Mouse (Mus musculus) heart, adult 9 months (tissue): ENCODE results near the gene Rps2.
A peak's percentile ranks its signal among the peaks of the same experiment; 100 is the strongest.
"Not testable (repeated sequence)": the region's sequence is repeated elsewhere in the genome, so short reads cannot be mapped to it uniquely, and the experiment has no call there.

Experiments used
- DNase-seq, 2 experiments: peaks; one replicate each; pipeline ENCODE4 v3.0.0; 2022; ENCODE audit warnings: low spot score in 2 of 2

The Rps2 gene

DNA sequence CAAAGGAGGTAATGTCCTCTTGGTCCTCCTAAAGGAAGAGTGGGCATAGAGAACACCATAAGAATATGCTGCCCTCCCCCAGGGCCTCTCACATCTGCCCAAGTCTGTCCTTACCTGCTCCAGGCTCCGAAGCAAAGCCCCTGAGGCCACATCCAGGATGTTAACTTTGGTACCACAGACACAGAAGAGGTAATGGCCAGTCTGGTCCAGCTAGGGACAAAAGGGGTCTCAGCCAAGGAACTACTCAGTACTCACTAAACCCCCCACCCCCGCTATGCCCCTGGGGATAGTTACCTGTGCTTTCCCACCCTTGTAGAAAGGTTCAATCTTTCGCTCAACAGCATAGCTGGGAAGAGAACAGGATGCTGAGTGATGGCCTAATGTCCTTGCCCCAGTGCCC lies 12.1 kb upstream of the Rps2 start:
- DNase-seq = no peak

GRCm38 (mm10) chr17:24706982-24707800 lies 10.7 kb upstream of the Rps2 start, which contains the start of gene Tbl3:
TSS of gene Tbl3 (minus strand) at chr17:24707660.
- DNase-seq = peak; percentile 90 to 93

GRCm38 (mm10) chr17:24707801-24708425 lies 10.0 kb upstream of the Rps2 start:
- no peak for DNase-seq

DNA sequence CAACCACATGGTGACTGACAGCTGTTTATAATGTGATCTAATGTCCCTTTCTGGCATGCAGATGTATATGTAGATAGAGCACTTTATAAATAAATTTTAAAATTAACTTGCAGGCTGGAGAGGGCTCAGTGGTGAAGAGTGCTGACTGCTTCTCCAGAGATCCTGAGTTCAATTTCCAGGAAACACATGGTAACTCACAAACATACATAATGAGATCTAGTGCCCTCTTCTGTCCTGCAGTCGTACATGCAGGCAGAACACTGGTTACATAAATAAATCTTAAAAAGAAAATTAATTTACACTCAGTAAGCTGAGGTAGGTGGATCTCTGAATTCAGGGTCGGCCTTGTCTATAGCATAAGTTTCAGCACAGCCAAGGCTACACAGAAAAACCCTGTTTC lies 9.3 kb upstream of the Rps2 start:
- DNase-seq = no peak

DNA sequence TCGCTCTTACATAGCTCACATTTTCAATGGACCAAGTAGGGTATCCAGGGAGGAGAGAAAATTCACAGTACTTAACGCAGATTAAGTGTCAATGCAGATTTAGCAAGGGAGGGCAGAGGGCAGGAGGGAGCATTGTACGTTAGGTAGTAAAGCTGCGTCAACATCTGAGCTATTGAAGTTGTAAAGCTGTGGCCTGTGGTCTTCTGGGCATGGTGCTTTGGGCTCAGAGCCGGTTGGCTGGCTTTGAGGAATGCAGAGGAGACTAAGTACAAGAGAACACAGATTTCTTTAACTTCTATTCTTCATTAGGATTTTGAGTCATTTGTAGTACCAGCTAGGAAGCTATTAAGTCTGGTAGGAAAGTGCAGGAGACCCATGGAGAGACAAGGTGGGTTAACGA lies 2.4 kb upstream of the Rps2 start:
- no peak for DNase-seq

DNA sequence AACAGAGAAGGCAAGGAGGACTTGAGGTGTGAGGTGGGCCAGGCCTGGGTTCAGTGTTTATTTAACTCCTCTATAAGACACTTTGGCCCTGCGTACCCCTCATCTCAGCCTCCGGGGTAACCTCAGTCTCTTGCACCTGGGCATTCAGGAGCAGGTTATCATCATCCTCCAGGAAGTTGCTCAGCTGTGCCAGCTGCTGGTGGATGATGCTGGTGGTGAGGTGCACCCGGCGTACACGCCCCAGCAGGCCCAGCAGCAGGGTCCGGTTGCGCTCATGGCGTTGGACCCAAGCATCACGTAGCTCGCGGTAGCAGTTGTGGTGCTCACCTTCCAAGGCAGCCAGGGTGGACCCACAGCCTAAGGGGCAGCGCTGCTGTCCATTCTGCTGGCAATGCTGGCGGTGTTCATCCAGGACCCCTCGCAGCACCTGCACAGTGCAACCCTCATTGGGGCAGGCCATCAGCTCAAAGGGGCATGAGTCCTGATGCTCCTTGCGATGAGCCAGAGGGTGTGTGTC lies 1.7 kb upstream of the Rps2 start:
- DNase-seq = no peak

- not testable (repeated sequence) for DNase-seq
These were observed 1.0 kb downstream of the Rps2 start for GRCm38 (mm10) chr17:24718938-24719337.

DNA sequence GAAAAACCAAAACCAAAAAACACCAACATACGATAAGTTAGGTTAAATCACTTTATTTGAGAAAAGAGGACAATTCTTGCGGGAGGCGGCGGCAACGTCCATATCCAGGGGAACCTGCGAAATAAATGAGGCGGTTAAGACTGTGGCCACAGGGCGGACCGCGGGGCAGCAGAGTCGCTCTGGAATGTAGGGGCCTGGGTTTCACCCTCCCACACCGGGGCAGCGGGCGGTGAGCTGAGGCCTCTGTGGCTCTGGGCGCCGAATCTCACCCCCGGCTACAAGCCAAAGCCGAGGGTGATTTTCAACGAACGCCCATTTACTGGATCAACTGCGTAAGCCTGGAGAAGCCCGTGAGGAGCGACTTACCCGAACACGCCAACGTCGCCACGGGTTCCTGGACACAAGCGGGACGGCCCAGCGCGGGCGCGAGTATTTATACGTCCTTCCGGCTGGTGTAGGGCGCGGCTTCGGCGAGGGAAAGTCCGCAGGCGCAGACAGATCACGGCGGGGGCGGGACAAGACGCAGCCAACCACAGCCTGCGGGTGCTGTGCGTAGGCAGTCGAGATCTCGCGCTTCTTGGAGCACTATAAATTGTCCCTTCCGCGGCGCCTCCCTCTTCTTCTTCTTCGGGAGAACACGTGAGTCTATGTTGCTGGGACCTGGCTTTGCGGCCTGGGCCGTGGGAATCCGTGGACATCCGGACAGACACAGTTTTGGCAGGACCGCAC lies 1.7 kb downstream of the Rps2 start:
- DNase-seq = peak; percentile 97 to 98

GRCm38 (mm10) chr17:24720616-24721015 lies 2.7 kb downstream of the Rps2 start:
- not testable (repeated sequence) for DNase-seq

GRCm38 (mm10) chr17:24721383-24721955 lies 3.6 kb downstream of the Rps2 start:
- not testable (repeated sequence) for DNase-seq

DNA sequence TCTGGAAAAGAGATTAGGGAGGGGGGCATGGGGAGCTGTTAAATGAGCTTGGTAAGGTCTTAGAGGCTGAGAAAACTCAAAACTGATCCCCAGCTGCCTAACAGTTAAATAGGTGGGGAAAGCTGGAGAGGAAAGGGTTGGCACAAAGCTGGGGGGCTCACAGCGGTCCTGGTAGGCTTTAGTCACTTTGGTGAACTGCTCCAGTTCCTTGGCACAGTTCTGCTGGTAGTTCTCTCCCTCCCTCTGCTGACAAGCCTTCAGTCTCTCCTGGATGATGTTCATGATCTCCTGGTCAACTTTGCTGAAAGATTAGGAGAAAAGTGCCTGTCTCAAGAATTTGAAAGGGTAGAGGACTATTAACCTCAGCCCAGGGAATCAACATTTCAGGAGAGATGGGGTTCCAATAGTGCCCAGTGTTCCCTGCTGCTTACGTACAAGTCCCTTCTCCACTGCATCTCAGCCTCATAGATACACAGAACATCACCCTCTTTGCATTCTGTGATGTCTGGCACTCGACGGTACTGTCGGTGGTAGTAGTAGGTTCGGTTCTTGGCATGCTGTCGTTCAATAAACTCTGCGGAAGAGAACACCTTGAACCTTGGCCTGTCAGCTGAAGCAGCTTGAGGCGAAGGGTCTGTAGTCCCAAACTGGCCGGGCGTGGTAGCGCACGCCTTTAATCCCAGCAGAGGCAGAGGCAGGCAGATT lies 4.5 kb downstream of the Rps2 start:
- no peak for DNase-seq

GRCm38 (mm10) chr17:24723122-24723880 lies 5.4 kb downstream of the Rps2 start:
- no peak for DNase-seq

GRCm38 (mm10) chr17:24723881-24724180 lies 5.9 kb downstream of the Rps2 start:
- DNase-seq = no peak

DNA sequence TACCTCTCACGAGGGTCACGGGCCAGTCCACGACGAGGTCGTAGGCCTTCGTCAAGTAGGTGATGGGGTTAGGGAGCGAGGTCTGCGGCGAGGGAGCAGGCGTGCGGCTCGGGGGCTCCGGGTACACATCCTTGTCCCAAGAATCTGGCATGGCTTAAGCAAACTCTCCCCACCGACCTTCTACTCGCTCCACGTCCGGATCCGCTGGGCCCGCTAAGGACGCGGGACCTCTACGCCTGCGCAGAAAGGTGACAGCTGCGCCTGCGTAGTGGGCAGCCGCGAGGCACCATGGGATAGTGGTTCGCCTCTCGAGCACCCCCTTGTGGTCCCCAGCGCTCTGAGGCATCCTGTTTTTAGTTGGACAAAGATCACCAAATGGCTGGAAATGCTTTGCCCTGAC lies 6.3 kb downstream of the Rps2 start, which contains the start of gene Ndufb10:
Gene Ndufb10, minus strand, starts transcription at position 295 of the 400 bp plus-strand sequence.
- DNase-seq = peak; percentile 93 to 96

GRCm38 (mm10) chr17:24725637-24726390 lies 7.9 kb downstream of the Rps2 start:
- no peak for DNase-seq

DNA sequence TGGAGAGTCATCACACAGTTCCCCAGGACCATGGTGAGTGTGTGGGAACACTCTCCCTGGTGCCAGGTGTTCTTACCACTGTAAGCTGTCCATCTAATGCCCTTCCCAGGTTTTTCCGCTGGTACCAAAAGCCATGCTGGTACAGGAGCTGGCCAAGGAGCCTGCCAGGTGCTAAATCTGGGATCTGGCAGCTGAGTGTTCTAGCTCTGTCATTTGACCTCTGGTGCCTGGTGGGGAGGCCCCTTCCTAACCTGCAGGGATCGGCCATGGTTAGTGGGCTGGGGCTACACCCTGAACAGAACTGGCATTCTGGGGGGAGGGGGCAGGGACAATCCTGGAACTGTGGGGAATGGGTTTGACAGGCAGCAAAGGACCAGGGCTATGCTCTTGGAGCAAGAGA lies 9.7 kb downstream of the Rps2 start, which contains the start of gene Rpl3l:
Gene Rpl3l, plus strand, starts transcription at position 203 of the 400 bp plus-strand sequence.
- DNase-seq = peak; percentile 58 to 66

GRCm38 (mm10) chr17:24728184-24728583 lies 10.3 kb downstream of the Rps2 start:
- DNase-seq = no peak

DNA sequence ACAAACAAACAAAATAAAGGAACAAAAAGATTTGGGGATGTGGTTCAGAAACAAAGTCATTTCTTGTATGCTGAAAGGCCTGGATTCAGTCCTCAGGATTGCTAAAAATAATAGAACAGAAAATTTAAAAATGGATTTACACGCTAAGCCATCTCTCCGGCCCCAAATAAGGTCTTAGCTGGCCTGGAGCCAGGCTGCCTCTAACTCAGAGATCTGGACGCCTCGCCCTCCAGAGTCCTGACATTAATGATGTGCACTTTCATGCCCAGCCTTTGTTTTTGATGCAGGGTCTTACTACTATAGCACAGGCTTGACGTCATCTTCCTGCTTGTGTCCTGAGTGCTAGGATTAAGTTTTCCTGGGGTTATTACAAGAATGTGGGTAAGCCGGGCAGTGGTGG lies 11.2 kb downstream of the Rps2 start:
- no peak for DNase-seq

DNA sequence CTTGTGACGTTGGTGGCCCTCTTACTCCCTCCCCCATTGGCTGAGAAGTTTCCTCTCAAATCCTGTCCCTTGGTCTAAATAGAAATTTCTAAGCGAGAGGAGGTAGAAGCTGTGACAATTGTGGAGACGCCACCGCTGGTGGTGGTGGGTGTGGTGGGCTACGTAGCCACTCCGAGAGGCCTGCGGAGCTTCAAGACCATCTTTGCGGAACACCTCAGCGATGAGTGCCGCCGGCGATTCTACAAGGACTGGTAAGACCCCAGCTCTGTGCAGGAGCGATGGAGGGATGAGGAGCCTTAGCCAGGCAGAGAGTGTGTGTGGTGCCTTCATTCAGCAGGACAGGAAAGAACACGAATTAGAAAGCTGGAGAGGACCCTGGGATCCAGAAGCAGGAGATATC lies 12.9 kb downstream of the Rps2 start:
- DNase-seq = no peak
